Mouse (Mus musculus): ENCODE measurements around the gene Rpa3.
A peak's percentile ranks its signal among the peaks of the same experiment; 100 is the strongest.

DNA sequence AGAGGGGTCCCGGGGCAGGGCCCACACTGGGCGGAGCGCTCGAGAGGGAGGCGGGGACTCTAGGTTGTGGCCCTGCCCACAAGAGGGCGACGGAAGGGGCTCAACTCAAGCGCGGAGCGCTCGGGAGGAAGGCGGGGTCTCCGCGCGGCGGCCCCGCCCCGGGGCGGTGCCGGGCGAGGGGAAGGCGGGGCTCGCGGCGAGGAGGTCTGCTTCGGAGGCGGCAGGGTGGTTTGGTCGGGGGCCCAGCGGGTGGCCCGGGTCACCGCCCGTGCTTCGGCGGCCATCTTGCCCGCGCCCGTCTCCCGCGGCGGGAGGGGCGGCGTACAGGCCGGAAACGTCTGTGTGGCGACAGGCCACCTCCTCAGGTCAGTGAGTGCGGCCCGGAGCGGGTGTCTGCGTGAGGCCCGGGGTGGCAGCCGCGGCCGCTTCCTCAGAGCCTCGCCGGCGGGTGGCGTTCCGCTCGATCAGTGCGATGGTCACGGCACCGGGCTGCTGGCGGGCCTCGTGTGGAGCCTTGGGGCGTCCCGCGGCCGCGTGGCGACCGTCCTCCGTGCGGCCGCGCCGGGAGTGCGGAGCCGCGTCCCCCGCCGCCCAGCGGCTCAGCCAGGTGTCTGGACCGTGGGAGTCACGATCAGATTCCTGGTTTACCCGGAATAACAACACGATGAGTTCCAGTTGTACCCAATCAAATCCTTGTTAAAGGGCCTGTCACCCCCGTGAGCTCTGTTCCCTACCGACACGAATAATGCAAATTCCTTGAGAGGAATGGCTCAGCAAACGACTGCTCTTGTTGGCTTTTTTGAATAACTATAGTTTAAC lies 49.7 kb downstream of the Rpa3 start, which contains the start of gene Mios:
- peak; percentile 68; the same call in 1 of the 2 replicates for TF ChIP-seq POLR2A (IDR thresholded peaks at IDR 0.05; ENCODE audit: borderline replicate concordance, extremely low read depth, insufficient read depth, insufficient read length, poor library complexity, severe bottlenecking)
- peak; percentile 20; the same call in 1 of the 2 replicates for TF ChIP-seq CTCF (IDR thresholded peaks at IDR 0.05; ENCODE audit: borderline replicate concordance, extremely low read depth, insufficient read depth, insufficient read length)

Measured in brain, embryonic 14.5 days (tissue).